31 mouse cellular contexts compared by ENCODE assay signal in the genomic region with DNA sequence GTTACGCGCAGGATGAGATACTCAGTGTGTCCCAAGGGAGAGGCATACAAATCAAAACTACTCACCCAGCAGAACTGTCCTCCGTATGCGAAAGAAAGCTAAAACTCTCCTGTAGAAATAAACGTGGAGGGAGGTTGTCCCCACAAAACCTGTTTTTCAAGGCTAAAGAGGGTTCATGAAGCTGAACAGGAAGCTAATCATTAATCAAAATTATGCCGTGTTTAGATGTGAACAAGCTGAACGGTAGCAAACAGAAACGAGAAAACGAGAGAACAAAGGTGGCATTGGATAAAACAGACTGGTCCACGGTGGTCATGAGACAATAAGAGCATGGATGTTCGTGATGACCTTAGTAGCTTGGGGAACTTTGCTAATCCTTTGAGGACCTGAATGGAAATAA. TPM values are rescaled to one million over a fixed set of nuclear protein-coding genes. Genes with fewer than 3 reads are reported as not detected.
DNase-seq lines count a peak whose midpoint lies in the region; ATAC-seq and TF ChIP-seq lines count a peak whose summit lies in the region.
"Had no signal": no experiment of that assay in that cellular context is flagged by ENCODE, and none has a peak within 500 bp of the region (broad histone marks: within the 10 kb centered on the region; RNA-seq: fewer than 3 reads in every experiment).

Gene Wfdc15b, minus strand, starts transcription at position 139 of the 400 bp plus-strand sequence.

- H3K4me1 ChIP-seq in intestine, embryonic 15.5 days (replicated peaks), result no peaks in the 10 kb centered on the region
- no peaks in the 10 kb centered on the region for H3K4me1 ChIP-seq in kidney, postnatal 0 days (replicated peaks; ENCODE audit: insufficient read depth, low read length)
- H3K4me1 ChIP-seq in stomach, postnatal 0 days (replicated peaks; ENCODE audit: control insufficient read depth, insufficient read depth), result no peaks in the 10 kb centered on the region
- H3K4me1 ChIP-seq: embryonic facial prominence, embryonic 13.5 days; forebrain, embryonic 10.5 days; forebrain, embryonic 15.5 days; heart, embryonic 13.5 days; midbrain, embryonic 10.5 days; neural tube, embryonic 12.5 days had no signal

- no peak within 1 kb of the TSS for H3K9ac ChIP-seq in intestine, embryonic 15.5 days
- 0 out of 2 replicates have a peak within 1 kb of the TSS, but pooled peaks have one; percentile 13 for H3K9ac ChIP-seq in kidney, postnatal 0 days (ENCODE audit: low read depth, low read length)
- H3K9ac ChIP-seq in stomach, postnatal 0 days (ENCODE audit: low read length), result no peak within 1 kb of the TSS
- H3K9ac ChIP-seq: embryonic facial prominence, embryonic 13.5 days; forebrain, embryonic 15.5 days; heart, embryonic 13.5 days; hindbrain, embryonic 14.5 days; liver, embryonic 14.5 days; neural tube, embryonic 12.5 days had no signal

- H3K4me3 ChIP-seq in intestine, embryonic 15.5 days (replicated peaks), result 0 out of 2 replicates have a peak within 1 kb of the TSS, but pooled peaks have one; percentile 7
- H3K4me3 ChIP-seq in kidney, postnatal 0 days (replicated peaks; ENCODE audit: low read depth, low read length), result peak within 1 kb of the TSS; percentile 18; the same call in 1 of the 2 replicates
- no peak within 1 kb of the TSS for H3K4me3 ChIP-seq in stomach, postnatal 0 days (ENCODE audit: low read depth, low read length)
- H3K4me3 ChIP-seq: embryonic facial prominence, embryonic 13.5 days; forebrain, embryonic 10.5 days; forebrain, embryonic 15.5 days; heart, adult 2 months; heart, embryonic 13.5 days; midbrain, embryonic 10.5 days; myocyte; neural tube, embryonic 12.5 days had no signal

- no peak within 1 kb of the TSS for H3K27ac ChIP-seq in intestine, embryonic 15.5 days
- peak within 1 kb of the TSS; percentile 78 for H3K27ac ChIP-seq in kidney, postnatal 0 days
- no peak within 1 kb of the TSS for H3K27ac ChIP-seq in stomach, postnatal 0 days (replicated peaks)
- H3K27ac ChIP-seq: embryonic facial prominence, embryonic 13.5 days; forebrain, embryonic 10.5 days; forebrain, embryonic 15.5 days; heart, adult 2 months; heart, embryonic 13.5 days; hindbrain, embryonic 14.5 days; liver, embryonic 14.5 days; midbrain, embryonic 10.5 days; neural tube, embryonic 12.5 days had no signal

- 41% methylated on average over 11 of the region's 11 CpGs for WGBS in intestine, embryonic 15.5 days
- 28% methylated on average over 11 of the region's 11 CpGs for WGBS in kidney, postnatal 0 days
- 33% methylated on average over 11 of the region's 11 CpGs for WGBS in stomach, postnatal 0 days

- H3K4me2 ChIP-seq in intestine, embryonic 15.5 days (replicated peaks), result peak within 1 kb of the TSS; percentile 45
- peak within 1 kb of the TSS; percentile 36 for H3K4me2 ChIP-seq in kidney, postnatal 0 days (ENCODE audit: low read length)
- 0 out of 2 replicates have a peak within 1 kb of the TSS, but pooled peaks have one; percentile 2 for H3K4me2 ChIP-seq in stomach, postnatal 0 days (replicated peaks; ENCODE audit: low read depth)
- H3K4me2 ChIP-seq: embryonic facial prominence, embryonic 13.5 days; forebrain, embryonic 15.5 days; heart, embryonic 13.5 days; hindbrain, embryonic 14.5 days; neural tube, embryonic 12.5 days had no signal

- DNase-seq in kidney, adult 9 months, result peak; percentile 49
- no peak for DNase-seq in kidney, postnatal 10 days
- peak; percentile 56 for DNase-seq in kidney, postnatal 0 days (ENCODE audit: low spot score)
- no peak for DNase-seq in stomach, postnatal 0 days (ENCODE audit: low spot score)
- no peak for DNase-seq in cerebellum, adult 8-10 months
- DNase-seq in cerebellum, postnatal 14 days, result no peak
- DNase-seq: adrenal gland, postnatal 10 days; cerebellum, adult 9-10 months; gastrocnemius, postnatal 36 days; heart, adult 2 months; heart, postnatal 10 days; layer of hippocampus, adult 9-11 months; liver; lung, adult 2 months; lung, postnatal 14 days; thymus, adult 18-20 months; thymus, postnatal 36 days had no signal

- ATAC-seq in intestine, embryonic 15.5 days, result peak; percentile 81
- peak; percentile 40; the same call in 1 of the 2 replicates for ATAC-seq in kidney, postnatal 0 days (replicated peaks; ENCODE audit: low FRiP score, low read depth)
- no peak for ATAC-seq in stomach, postnatal 0 days (ENCODE audit: low FRiP score, low TSS enrichment)
- ATAC-seq: forebrain, embryonic 15.5 days; Patski had no signal

- TF ChIP-seq CTCF in kidney, postnatal 0 days (IDR thresholded peaks at IDR 0.05; ENCODE audit: low read depth), result no peak
- TF ChIP-seq CTCF in stomach, postnatal 0 days (IDR thresholded peaks at IDR 0.05; ENCODE audit: low read depth), result no peak

- no peaks in the 10 kb centered on the region for H3K9me3 ChIP-seq in intestine, embryonic 15.5 days
- no peaks in the 10 kb centered on the region for H3K9me3 ChIP-seq in kidney, postnatal 0 days (replicated peaks; ENCODE audit: low read length)
- H3K9me3 ChIP-seq in stomach, postnatal 0 days (ENCODE audit: control insufficient read depth, low read length), result no peaks in the 10 kb centered on the region
- H3K9me3 ChIP-seq: embryonic facial prominence, embryonic 13.5 days; forebrain, embryonic 10.5 days; forebrain, embryonic 15.5 days; heart, embryonic 13.5 days; midbrain, embryonic 10.5 days; neural tube, embryonic 12.5 days had no signal

- TF ChIP-seq EP300 in stomach, postnatal 0 days (optimal IDR thresholded peaks at IDR 0.05), result no peak

- H3K36me3 ChIP-seq in intestine, embryonic 15.5 days, result no peaks in the 10 kb centered on the region
- no peaks in the 10 kb centered on the region for H3K36me3 ChIP-seq in kidney, postnatal 0 days (ENCODE audit: insufficient read depth, low read length)
- H3K36me3 ChIP-seq in stomach, postnatal 0 days (ENCODE audit: control insufficient read depth, insufficient read depth, low read length), result no peaks in the 10 kb centered on the region
- H3K36me3 ChIP-seq: embryonic facial prominence, embryonic 13.5 days; forebrain, embryonic 10.5 days; forebrain, embryonic 15.5 days; heart, embryonic 13.5 days; midbrain, embryonic 10.5 days; neural tube, embryonic 12.5 days had no signal

- no peaks in the 10 kb centered on the region for H3K27me3 ChIP-seq in intestine, embryonic 15.5 days (replicated peaks)
- H3K27me3 ChIP-seq in kidney, postnatal 0 days (ENCODE audit: insufficient read depth, low read length), result no peaks in the 10 kb centered on the region
- no peaks in the 10 kb centered on the region for H3K27me3 ChIP-seq in stomach, postnatal 0 days (ENCODE audit: control insufficient read depth, insufficient read depth, low read length)
- H3K27me3 ChIP-seq: embryonic facial prominence, embryonic 13.5 days; forebrain, embryonic 15.5 days; heart, embryonic 13.5 days; neural tube, embryonic 12.5 days had no signal

RNA-seq across cellular contexts. Expression of gene Wfdc15b, which starts in this region (rescaled TPM):
- polyA plus RNA-seq in intestine, embryonic 15.5 days (2015; fragmentation: Nextera tagmentation; extraction: Ambion mirVana), result 27.0 and 32.1 TPM in 2 replicates
- polyA plus RNA-seq in kidney, postnatal 0 days (2015; fragmentation: Nextera tagmentation; extraction: Ambion mirVana), result 306 and 341 TPM in 2 replicates
- 16.2 and 20.4 TPM in 2 replicates for polyA plus RNA-seq in stomach, postnatal 0 days (2015; fragmentation: Nextera tagmentation; extraction: Ambion mirVana)
- polyA plus RNA-seq: embryonic facial prominence, embryonic 13.5 days; forebrain, embryonic 10.5 days; forebrain, embryonic 15.5 days; frontal cortex, adult 2 months; heart, adult 2 months; heart, embryonic 13.5 days; hindbrain, embryonic 14.5 days; limb, embryonic 11.5 days; midbrain, embryonic 10.5 days; midbrain, postnatal 0 days; myocyte; neural tube, embryonic 12.5 days; Patski had no signal

Comparison
In these comparisons a context has a peak if more than half of its experiments do, and no peak if none do; other contexts are left out.
1. DNase-seq: peak in kidney, adult 9 months (single experiment) and kidney, postnatal 0 days (single experiment); none in kidney, postnatal 10 days (single experiment), stomach, postnatal 0 days (single experiment), cerebellum, adult 8-10 months (single experiment) and cerebellum, postnatal 14 days (0 of 2).
2. Peak in every context shown above with its lines, with median percentiles within 50 percentile points of each other: H3K4me2 ChIP-seq.